Mouse (Mus musculus) left cerebral cortex, postnatal 10 days (tissue): ENCODE results near the gene Ociad2. TPM values are rescaled to one million over a fixed set of nuclear protein-coding genes. Genes with fewer than 3 reads are reported as not detected.

Experiments
- DNase-seq, 2 experiments: peaks; one replicate each; pipeline ENCODE4 v3.0.0; 2021 to 2022; ENCODE audit warnings: low spot score in 2 of 2, mixed read lengths in 1 of 2; ENCODE audit errors: extremely low spot score in 1 of 2
- intact Hi-C: fragments of 180-260 bp; cut with DNase I; formaldehyde crosslinking; loops from one replicate; pipeline ENCODE4 v1.15.1; 2025
- total RNA-seq, 2 experiments: library from RNA; stranded (reverse); gene quantifications; 2 replicates each; pipeline ENCODE4 v1.2.3; 2021

The Ociad2 gene
- total RNA-seq, 2 experiments from 2014 or later, result 48.6 to 55.2 TPM

- intact Hi-C loops, result loop anchor here (10.0 kb wide), 1 partner anchor 235 kb away; no protein-coding TSS in a partner anchor
Measured at GRCm38 (mm10) chr5:73319306-73319705, 21.5 kb downstream of the Ociad2 start.

GRCm38 (mm10) chr5:73314654-73315053 is 26.2 kb downstream of the Ociad2 start:
- no peak for DNase-seq
- intact Hi-C loops, result loop anchor here (10.0 kb wide), 1 partner anchor 230 kb away; no protein-coding TSS in a partner anchor

More at GRCm38 (mm10) chr5:73319306-73319705, 21.5 kb downstream of the Ociad2 start:
- no peak for DNase-seq

- no peak for DNase-seq
- intact Hi-C loops, result loop anchor here (10.0 kb wide), 1 partner anchor 229 kb away; no protein-coding TSS in a partner anchor
Measured at GRCm38 (mm10) chr5:73313591-73313990, 27.2 kb downstream of the Ociad2 start.

- DNase-seq, result no peak
- intact Hi-C loops, result loop anchor here (10.0 kb wide), 1 partner anchor 227 kb away; no protein-coding TSS in a partner anchor
Measured at GRCm38 (mm10) chr5:73311458-73311857, 29.4 kb downstream of the Ociad2 start.

GRCm38 (mm10) chr5:73310401-73310800 is 30.4 kb downstream of the Ociad2 start:
- DNase-seq, result no peak
- intact Hi-C loops, result loop anchor here (10.0 kb wide), 1 partner anchor 226 kb away; no protein-coding TSS in a partner anchor

GRCm38 (mm10) chr5:73309496-73309895 is 31.3 kb downstream of the Ociad2 start:
- intact Hi-C loops, result no loop called here
- DNase-seq, result no peak

GRCm38 (mm10) chr5:73307297-73307696 is 33.5 kb downstream of the Ociad2 start:
- intact Hi-C loops, result no loop called here
- no peak for DNase-seq

- DNase-seq, result no peak
- intact Hi-C loops, result no loop called here
Measured at GRCm38 (mm10) chr5:73306486-73306885, 34.3 kb downstream of the Ociad2 start.

GRCm38 (mm10) chr5:73304507-73304906 is 36.3 kb downstream of the Ociad2 start:
- DNase-seq, result no peak
- intact Hi-C loops, result no loop called here

- intact Hi-C loops, result no loop called here
Measured at GRCm38 (mm10) chr5:73301601-73302307, 39.1 kb downstream of the Ociad2 start.

GRCm38 (mm10) chr5:73295916-73296315 is 44.9 kb downstream of the Ociad2 start:
- intact Hi-C loops, result no loop called here
- no peak for DNase-seq

More at GRCm38 (mm10) chr5:73301601-73302307, 39.1 kb downstream of the Ociad2 start:
- no peak for DNase-seq

GRCm38 (mm10) chr5:73295016-73295415 is 45.8 kb downstream of the Ociad2 start:
- DNase-seq, result no peak
- intact Hi-C loops, result no loop called here

GRCm38 (mm10) chr5:73293458-73293827 is 47.4 kb downstream of the Ociad2 start:
- intact Hi-C loops, result loop anchor here (2.0 to 5.0 kb wide), 2 partner anchors 39 to 89 kb away; no protein-coding TSS in a partner anchor
- DNase-seq, result no peak

GRCm38 (mm10) chr5:73292502-73293457 is 48.0 kb downstream of the Ociad2 start, which contains the start of gene Ociad1:
Gene Ociad1, plus strand, starts transcription at chr5:73292784.
- intact Hi-C loops, result loop anchor here (2.0 to 5.0 kb wide), 2 partner anchors 38 to 90 kb away; no protein-coding TSS in a partner anchor
- DNase-seq, result peak; percentile 96 to 97

- intact Hi-C loops, result loop anchor here (5.0 kb wide), 1 partner anchor 92 kb away; no protein-coding TSS in a partner anchor
Measured at GRCm38 (mm10) chr5:73289900-73290299, 50.9 kb downstream of the Ociad2 start.

GRCm38 (mm10) chr5:73286603-73287002 is 54.2 kb downstream of the Ociad2 start:
- DNase-seq, result no peak
- intact Hi-C loops, result no loop called here

More at GRCm38 (mm10) chr5:73289900-73290299, 50.9 kb downstream of the Ociad2 start:
- no peak for DNase-seq

- DNase-seq, result no peak
- intact Hi-C loops, result no loop called here
Measured at GRCm38 (mm10) chr5:73285470-73285978, 55.3 kb downstream of the Ociad2 start.

GRCm38 (mm10) chr5:73284046-73284445 is 56.8 kb downstream of the Ociad2 start:
- DNase-seq, result no peak
- intact Hi-C loops, result no loop called here

GRCm38 (mm10) chr5:73280567-73280850 is 60.3 kb downstream of the Ociad2 start:
- intact Hi-C loops, result no loop called here

More at GRCm38 (mm10) chr5:73280567-73280850, 60.3 kb downstream of the Ociad2 start:
- no peak for DNase-seq
